Mouse (Mus musculus): ENCODE data around the gene Gys2.

Gys2 gene

GRCm38 (mm10) chr6:142459017-142459678 is 13.8 kb downstream of the Gys2 start:
- ATAC-seq (ENCODE audit: insufficient number of reproducible peaks, low FRiP score, low TSS enrichment): no peak

DNA sequence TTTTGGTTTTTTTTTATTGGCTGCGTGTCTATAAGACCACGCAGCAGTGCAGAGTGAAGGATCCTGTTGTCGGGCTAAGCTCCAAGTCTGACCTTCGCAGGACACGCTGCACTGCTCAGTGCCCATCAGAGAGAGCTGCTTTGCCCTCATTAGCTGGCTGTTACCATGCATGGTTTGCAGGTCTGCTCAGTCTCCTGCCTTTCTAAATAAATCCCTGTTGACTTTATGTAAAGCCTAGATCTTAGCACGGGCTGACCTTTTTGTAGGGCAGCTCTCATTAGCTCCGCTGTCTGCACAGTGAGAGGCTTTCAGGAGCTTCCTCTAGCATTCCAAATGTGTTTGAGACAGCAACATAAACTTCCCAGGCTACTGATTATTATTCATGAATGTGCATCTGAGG is 14.9 kb downstream of the Gys2 start:
- no peak for ATAC-seq (ENCODE audit: insufficient number of reproducible peaks, low FRiP score, low TSS enrichment)

GRCm38 (mm10) chr6:142455314-142455996 is 17.5 kb downstream of the Gys2 start:
- ATAC-seq (ENCODE audit: insufficient number of reproducible peaks, low FRiP score, low TSS enrichment): no peak; the same call in 1 of the 2 replicates

DNA sequence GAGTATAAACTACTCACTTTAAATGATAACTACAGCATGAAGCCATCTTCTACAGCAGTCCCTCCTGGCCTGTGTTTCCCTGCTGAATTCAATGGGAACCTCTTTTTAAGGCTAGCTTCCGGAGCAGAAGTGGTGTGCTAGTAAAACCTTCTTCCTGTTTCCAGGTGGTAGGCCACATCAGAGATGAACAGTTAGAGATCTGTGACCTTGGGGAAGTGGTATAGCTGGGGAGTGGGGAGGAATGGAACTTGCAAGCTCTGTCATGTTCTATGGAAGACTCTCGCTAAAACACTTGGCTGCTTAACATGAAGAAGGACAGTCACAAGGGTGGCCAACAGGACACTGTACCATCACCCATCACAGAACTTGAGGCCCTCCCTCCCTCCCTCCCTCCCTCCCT is 19.6 kb downstream of the Gys2 start:
- no peak for ATAC-seq (ENCODE audit: insufficient number of reproducible peaks, low FRiP score, low TSS enrichment)

GRCm38 (mm10) chr6:142451381-142451780 is 21.5 kb downstream of the Gys2 start:
- ATAC-seq (ENCODE audit: insufficient number of reproducible peaks, low FRiP score, low TSS enrichment): no peak

- no peak for ATAC-seq (ENCODE audit: insufficient number of reproducible peaks, low FRiP score, low TSS enrichment)
Measured at GRCm38 (mm10) chr6:142429072-142429471, 43.8 kb downstream of the Gys2 start.

DNA sequence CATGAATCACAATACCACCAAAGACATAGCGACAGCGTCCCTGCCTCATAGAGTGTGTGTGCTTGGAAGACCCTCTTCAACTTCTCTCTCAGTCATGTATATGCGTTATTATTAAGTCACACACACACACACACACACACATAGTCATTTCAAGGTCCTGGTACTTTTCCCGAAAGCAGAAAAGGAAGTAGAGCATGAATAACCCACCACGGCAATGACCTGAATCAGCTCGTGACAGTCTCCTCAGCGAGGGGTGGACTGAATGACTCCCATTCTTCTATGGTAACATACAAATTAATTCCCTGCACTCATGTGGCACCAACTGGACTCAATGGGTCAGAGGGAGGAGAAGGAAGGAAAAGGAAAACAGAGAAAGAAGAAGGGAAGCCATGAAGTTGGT is 47.9 kb downstream of the Gys2 start:
- no peak for ATAC-seq (ENCODE audit: insufficient number of reproducible peaks, low FRiP score, low TSS enrichment)

GRCm38 (mm10) chr6:142414597-142414996 is 58.3 kb downstream of the Gys2 start:
- ATAC-seq (ENCODE audit: insufficient number of reproducible peaks, low FRiP score, low TSS enrichment): no peak

GRCm38 (mm10) chr6:142413845-142414244 is 59.1 kb downstream of the Gys2 start:
- no peak for ATAC-seq (ENCODE audit: insufficient number of reproducible peaks, low FRiP score, low TSS enrichment)

- ATAC-seq (ENCODE audit: insufficient number of reproducible peaks, low FRiP score, low TSS enrichment): no peak
Measured at GRCm38 (mm10) chr6:142412906-142413491, 59.9 kb downstream of the Gys2 start, which contains the start of gene Spx. TSS of gene Spx (plus strand) at chr6:142413441.

DNA sequence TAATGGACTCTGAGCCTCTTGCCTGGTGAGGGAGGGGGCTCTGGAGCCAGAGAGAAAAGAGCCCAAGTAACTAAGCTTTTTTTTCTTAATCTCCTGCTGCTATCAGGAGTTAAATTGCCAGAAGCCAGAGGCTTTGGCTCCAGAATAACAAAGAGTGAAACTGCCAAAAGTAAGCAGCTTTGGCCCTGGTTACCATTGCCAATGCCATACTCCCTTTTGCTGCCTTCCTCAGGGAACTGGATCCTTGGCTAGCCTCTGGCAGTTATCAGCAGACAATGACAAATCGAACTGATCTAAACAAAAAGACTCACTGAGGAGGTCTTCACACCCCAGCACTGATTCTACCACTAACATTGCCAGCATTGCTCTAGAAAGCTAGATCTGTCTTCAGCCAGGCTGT is 61.8 kb downstream of the Gys2 start:
- ATAC-seq (ENCODE audit: insufficient number of reproducible peaks, low FRiP score, low TSS enrichment): no peak

DNA sequence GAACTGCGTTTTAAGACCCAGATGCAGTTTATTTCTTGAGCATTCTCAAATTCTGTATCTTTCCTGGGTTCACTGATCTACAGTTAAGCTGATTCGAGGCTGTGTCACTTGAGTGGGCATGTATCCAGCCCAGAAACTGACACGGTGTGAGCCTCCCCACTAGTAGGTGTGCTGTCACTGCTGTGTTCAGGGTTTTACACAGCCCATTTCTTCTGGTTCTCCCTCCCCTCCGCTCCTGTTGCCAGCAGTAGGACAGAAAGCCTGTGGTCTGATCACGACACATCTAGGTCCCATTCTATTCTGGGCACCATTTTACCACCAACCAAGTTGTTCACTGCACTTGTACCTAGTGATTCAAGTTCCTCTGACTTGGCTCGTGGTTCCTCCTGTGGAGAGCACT is 77.2 kb downstream of the Gys2 start:
- ATAC-seq (ENCODE audit: insufficient number of reproducible peaks, low FRiP score, low TSS enrichment): no peak

DNA sequence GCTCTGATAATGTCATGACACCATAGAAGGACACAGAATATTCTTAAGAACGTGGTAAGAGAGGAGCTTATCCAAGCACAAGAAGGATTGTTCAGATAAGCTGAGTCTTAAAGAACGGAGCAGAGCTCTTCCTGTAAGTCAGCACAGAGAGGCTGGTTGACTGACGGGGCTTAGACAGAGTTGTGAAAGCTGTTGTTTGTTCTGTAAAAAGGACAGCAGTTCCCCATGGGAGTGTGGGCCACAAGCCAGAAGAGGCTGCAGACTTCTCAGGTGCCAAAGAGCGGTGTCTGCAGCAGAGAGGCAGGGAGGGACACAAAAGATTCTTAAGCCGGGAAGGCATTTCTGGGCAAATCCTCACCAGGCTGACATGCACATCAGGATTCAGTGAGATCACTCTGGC is 78.2 kb downstream of the Gys2 start:
- ATAC-seq (ENCODE audit: insufficient number of reproducible peaks, low FRiP score, low TSS enrichment): peak; percentile 40; the same call in 1 of the 2 replicates

DNA sequence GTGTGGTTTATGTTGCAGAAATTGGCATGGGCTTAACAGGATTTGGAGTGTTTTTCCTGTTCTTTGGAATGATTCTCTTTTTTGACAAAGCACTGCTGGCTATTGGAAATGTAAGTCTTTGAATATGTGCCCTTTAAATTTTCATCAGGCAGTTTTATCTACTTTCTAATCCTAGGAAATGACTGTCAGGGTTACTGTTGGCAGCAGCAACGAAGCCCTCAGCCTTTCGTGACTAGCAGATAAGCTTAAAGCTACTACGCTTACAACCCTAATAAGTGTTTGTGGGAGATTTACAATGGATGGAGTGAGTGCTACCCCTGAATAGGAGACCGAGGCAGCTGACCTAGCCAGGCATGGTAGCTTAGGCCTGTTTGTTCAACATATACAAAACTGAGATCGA is 80.6 kb downstream of the Gys2 start:
- no peak for ATAC-seq (ENCODE audit: insufficient number of reproducible peaks, low FRiP score, low TSS enrichment)

GRCm38 (mm10) chr6:142389101-142389500 is 83.8 kb downstream of the Gys2 start:
- ATAC-seq (ENCODE audit: insufficient number of reproducible peaks, low FRiP score, low TSS enrichment): no peak

DNA sequence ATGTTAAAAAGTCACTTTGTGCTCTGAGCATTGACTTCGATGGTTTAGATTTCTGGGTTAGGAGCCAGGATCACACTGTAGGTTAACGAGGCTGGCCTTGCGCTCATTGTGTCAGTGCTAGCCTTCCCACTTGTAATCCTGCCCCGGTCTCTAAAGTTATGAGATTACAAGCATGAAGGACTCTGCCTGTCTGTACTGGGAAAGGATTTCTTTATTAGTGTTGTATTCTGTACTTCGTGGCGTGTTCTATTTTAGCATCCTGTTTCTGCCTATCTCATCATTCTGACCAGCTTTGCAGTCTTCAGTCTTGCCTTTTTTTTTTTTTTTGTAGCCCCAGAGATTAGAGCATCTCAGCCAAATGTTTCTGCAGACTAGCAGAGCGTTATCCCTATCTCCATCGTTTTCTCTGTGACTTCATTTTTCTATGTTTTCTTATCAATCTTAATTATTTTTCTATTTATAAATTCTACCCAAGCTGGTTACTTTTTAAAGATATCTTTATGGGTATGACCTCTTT is 85.1 kb downstream of the Gys2 start:
- no peak for ATAC-seq (ENCODE audit: insufficient number of reproducible peaks, low FRiP score, low TSS enrichment)

DNA sequence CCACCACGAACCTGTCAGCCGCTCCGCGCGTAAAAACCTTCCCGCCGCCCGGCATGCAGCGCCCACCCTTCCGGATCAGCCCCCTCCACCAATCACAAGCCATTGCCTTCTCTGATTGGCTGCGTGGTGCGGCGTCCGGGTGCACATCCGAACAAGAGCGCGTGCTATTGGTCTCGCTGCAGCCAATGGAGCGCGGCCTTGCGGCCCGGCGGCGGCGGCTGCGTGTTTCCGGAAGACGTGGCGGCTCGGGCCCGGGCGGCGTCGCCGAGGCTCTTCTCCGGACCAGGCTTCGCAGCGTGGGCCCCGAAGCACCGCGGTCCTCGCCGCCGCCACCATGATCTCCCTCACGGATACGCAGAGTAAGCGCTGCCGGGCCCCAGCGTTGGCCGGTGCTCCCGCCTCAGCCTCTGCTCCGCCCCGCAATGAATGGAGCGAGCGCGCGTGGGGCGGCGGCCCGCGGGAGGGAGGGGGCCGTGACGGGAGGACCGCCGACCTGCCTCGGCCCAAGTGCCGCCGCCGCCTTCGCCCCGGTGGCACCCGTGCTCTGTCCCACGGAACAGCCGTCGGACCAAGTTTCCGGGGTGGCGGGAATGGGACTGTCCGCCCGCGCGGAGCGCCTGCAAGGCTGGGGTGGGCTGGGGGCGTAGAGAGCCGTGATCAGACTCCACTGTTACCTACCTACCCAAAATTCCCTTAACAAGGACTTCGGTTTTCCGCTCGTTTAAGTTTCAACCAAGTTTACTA is 85.7 kb downstream of the Gys2 start, which contains the start of the genes Recql and Golt1b:
Gene Recql, minus strand, starts transcription at position 77 of the 744 bp plus-strand sequence.
Gene Golt1b, plus strand, starts transcription at position 211 of the 744 bp plus-strand sequence.
- ATAC-seq (ENCODE audit: insufficient number of reproducible peaks, low FRiP score, low TSS enrichment): peak; percentile 99

DNA sequence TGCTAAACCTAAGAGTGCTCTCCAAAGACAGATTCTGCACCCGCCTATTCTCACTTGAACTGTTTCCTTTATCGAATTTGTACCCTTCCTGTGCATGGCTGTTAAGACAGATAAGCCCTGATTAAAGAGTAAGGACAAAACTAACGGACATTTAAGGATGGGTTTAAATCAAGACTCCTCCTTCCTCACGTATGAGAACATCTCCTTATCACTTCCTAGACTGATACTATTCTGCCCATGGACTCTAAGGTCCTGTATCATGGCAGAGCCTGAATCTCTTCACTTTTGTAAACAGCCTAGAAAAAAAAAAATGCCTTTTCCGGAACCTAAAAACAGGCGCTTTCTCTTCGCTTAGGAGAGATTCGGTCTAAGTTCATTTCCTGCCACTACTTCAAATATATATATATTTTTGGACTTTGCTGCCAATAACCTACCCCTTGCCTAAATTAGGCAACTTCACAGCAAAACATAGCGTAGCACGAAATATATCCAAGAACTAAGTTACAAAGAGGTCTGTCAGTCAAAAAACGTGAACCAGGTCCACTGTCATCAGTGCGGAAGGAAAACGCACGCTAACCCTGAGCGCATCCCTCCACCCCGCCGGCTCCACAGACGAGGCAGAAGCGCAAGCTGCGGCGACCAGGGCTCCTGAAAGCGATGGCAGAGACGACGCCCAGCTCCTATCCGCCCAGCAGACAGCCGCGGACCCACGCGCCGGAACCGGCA is 86.5 kb downstream of the Gys2 start:
- no peak for ATAC-seq (ENCODE audit: insufficient number of reproducible peaks, low FRiP score, low TSS enrichment)

- ATAC-seq (ENCODE audit: insufficient number of reproducible peaks, low FRiP score, low TSS enrichment): no peak
Measured at GRCm38 (mm10) chr6:142384521-142384920, 88.4 kb downstream of the Gys2 start.

DNA sequence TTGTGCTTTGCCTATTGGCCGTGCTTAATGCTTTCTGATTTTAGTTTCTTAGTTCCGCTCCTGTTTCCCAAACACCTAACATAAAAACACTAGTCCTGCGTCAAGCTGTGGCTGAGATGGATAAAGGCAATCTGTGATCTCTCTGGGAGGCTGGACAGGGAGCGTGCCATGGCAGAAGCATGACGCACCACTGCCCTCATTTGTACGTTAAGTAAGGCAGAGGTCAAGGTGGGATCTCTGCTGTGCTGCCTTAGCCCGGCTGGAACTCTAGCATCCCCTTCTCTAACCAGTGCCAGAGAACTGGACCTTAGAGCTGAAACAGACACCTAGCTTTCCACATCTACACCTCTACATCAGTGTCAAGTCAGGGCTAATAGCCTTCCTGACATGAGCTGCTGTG is 91.3 kb downstream of the Gys2 start:
- ATAC-seq (ENCODE audit: insufficient number of reproducible peaks, low FRiP score, low TSS enrichment): no peak
